Mouse (Mus musculus) intestine, embryonic 14.5 days (tissue): ENCODE measurements around the gene Rab2b. TPM values are rescaled to one million over a fixed set of nuclear protein-coding genes. Genes with fewer than 3 reads are reported as not detected.
A peak's percentile ranks its signal among the peaks of the same experiment; 100 is the strongest.

Experiments used
- ATAC-seq: fragments of 200-750 bp; cut with Nextera tagmentation; replicated peaks from 2 replicates; pipeline ENCODE4 v1.8.0; 2017; ENCODE audit warnings: low read depth, moderate number of reproducible peaks, moderate TSS enrichment, moderate library complexity; ENCODE audit not compliant: low FRiP score, low TSS enrichment
- DNase-seq: peaks from one replicate; pipeline ENCODE4 v3.0.0-alpha.2; 2018; ENCODE audit warnings: low spot score
- H3K27ac ChIP-seq: fragments of 300-500 bp; sonication (generic); 2 replicates; pipeline ENCODE4 v1.5.1; 2014; ENCODE audit warnings: low read depth, mild to moderate bottlenecking, control low read depth
- H3K27me3 ChIP-seq: fragments of 300-500 bp; sonication (generic); replicated peaks from 2 replicates; pipeline ENCODE4 v1.6.1; 2014; ENCODE audit warnings: low read length, control low read depth; ENCODE audit not compliant: control insufficient read depth, insufficient read depth
- H3K36me3 ChIP-seq: fragments of 300-500 bp; sonication (generic); 2 replicates; pipeline ENCODE4 v1.6.1; 2014; ENCODE audit warnings: low read length, control low read depth; ENCODE audit not compliant: control insufficient read depth, insufficient read depth
- H3K4me1 ChIP-seq: fragments of 300-500 bp; sonication (generic); replicated peaks from 2 replicates; pipeline ENCODE4 v1.6.1; 2014; ENCODE audit warnings: low read length, control low read depth, mixed read lengths; ENCODE audit not compliant: control insufficient read depth, insufficient read depth
- H3K4me2 ChIP-seq: fragments of 300-500 bp; sonication (generic); 2 replicates; pipeline ENCODE4 v1.6.1; 2014; ENCODE audit warnings: low read length
- H3K4me3 ChIP-seq: fragments of 300-500 bp; sonication (generic); 2 replicates; pipeline ENCODE4 v1.5.1; 2014; ENCODE audit warnings: low read depth, low read length, control low read depth, mixed read lengths
- H3K9ac ChIP-seq: fragments of 300-500 bp; sonication (generic); 2 replicates; pipeline ENCODE4 v1.6.1; 2014; ENCODE audit warnings: mild to moderate bottlenecking, low read length
- H3K9me3 ChIP-seq: fragments of 300-500 bp; sonication (generic); 2 replicates; pipeline ENCODE4 v1.6.1; 2016; ENCODE audit warnings: low read length, control low read depth; ENCODE audit not compliant: control insufficient read depth
- WGBS: fragments of 180-500 bp; shearing (Covaris S2); extraction: QIAGEN DNeasy Blood & Tissue Kit; methylation state at CpG from one replicate; pipeline ENCODE4 v1.1.7; 2014; 5-methylcytosine and 5-hydroxymethylcytosine counted together
- polyA plus RNA-seq: library from polyadenylated mRNA; unstranded; fragments of >200 nt; fragmentation: Nextera tagmentation; extraction: Ambion mirVana; gene quantifications from 2 replicates; pipeline ENCODE4 v1.2.1, GENCODE M21; 2014

The Rab2b gene
- polyA plus RNA-seq, 1 experiment from 2014 or later: 21.0 TPM

DNA sequence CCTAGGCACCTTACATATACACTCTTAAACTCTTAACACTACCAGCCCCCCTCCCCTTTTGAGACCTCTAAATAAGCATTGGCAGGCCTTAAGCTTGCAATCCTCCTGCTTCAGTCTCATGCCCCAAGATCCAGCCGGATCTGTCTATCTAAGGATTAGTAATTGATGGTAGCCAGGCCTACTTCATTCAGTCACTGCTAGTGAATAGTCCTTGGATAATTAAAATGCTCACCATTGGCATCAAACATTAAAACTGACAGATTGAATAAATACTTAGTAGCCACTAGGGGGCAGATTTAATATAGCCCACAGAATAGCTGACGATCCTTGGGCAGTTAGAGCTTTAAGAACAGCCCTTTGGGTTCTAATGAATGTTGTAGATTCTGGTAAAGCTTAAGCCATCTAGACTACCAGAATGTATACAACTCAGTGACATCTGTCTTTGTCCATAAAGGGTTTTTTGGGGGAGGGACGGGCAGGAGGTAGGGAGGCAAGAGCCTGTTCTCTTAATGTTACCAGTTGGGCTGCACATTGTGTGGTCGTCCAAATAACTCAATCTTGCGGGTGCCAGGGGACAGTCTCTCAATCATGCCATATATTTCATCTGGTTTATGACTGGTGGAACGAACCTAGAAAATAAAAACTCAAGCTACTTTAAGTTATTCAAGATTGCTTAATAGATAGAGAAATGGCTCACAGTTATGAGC is 16.4 kb upstream of the Rab2b start:
- no peaks in the 10 kb centered on the region for H3K27me3 ChIP-seq
- no peaks in the 10 kb centered on the region for H3K9me3 ChIP-seq
- no peak overlapping the region for H3K4me2 ChIP-seq
- DNase-seq (no peak), ATAC-seq (peak; percentile 44)
- H3K9ac ChIP-seq: no peak overlapping the region
- H3K27ac ChIP-seq: no peak overlapping the region
- peaks cover 83% of the 10 kb centered on the region for H3K36me3 ChIP-seq
- no peaks in the 10 kb centered on the region for H3K4me1 ChIP-seq
- 69% methylated on average over 6 of the region's 6 CpGs for WGBS
- H3K4me3 ChIP-seq: no peak overlapping the region

GRCm38 (mm10) chr14:52284191-52284590 is 4.8 kb upstream of the Rab2b start:
- H3K4me3 ChIP-seq: no peak overlapping the region

DNA sequence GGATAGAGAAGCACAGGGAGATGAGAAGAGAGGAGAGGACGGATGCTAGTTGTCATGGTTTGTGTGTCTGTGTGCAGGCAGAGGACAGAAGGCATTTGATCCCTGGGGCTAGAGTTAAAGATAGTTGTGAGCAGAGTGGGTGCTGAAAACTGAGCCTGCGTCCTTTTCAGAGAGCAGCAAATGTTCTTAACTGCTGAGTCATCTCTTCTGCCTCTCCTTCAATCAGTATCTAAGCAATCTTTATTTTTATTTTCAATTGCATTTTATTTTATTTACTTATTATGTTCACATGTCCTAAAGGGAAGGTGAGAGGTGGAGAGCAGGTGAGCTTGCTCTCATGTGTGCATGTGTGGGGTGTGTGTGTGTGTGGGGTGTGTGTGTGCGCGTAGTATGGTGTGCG is 4.3 kb upstream of the Rab2b start:
- H3K4me3 ChIP-seq: no peak overlapping the region
- 92% methylated on average over 5 of the region's 5 CpGs for WGBS
- H3K27ac ChIP-seq: no peak overlapping the region
- no peak overlapping the region for H3K9ac ChIP-seq
- DNase-seq (no peak), ATAC-seq (no peak)
- H3K9me3 ChIP-seq: no peaks in the 10 kb centered on the region
- no peaks in the 10 kb centered on the region for H3K27me3 ChIP-seq
- H3K4me1 ChIP-seq: peaks cover 7% of the 10 kb centered on the region
- no peak overlapping the region for H3K4me2 ChIP-seq
- peaks cover 38% of the 10 kb centered on the region for H3K36me3 ChIP-seq

More at GRCm38 (mm10) chr14:52284191-52284590, 4.8 kb upstream of the Rab2b start:
- Histone ChIP-seq H3K9me3 (no peaks in the 10 kb centered on the region), H3K4me1 (peaks cover 7% of the 10 kb centered on the region), H3K27ac (no peak overlapping the region), H3K9ac (no peak overlapping the region), H3K27me3 (no peaks in the 10 kb centered on the region), H3K4me2 (no peak overlapping the region), H3K36me3 (peaks cover 39% of the 10 kb centered on the region)
- ATAC-seq (no peak), DNase-seq (no peak)
- WGBS: 92% methylated on average over 3 of the region's 3 CpGs

GRCm38 (mm10) chr14:52279747-52280120 is 389 bp upstream of the Rab2b start:
- Histone ChIP-seq H3K4me2 (peak overlapping the region; percentile 71), H3K9me3 (no peaks in the 10 kb centered on the region), H3K9ac (peak overlapping the region; percentile 85), H3K36me3 (peaks cover 3% of the 10 kb centered on the region), H3K27me3 (no peaks in the 10 kb centered on the region), H3K27ac (peak overlapping the region; percentile 83), H3K4me3 (peak overlapping the region; percentile 88), H3K4me1 (peaks cover 7% of the 10 kb centered on the region)
- peak; percentile 30 for ATAC-seq
- DNase-seq: no peak
- 1% methylated on average over 21 of the region's 21 CpGs for WGBS

DNA sequence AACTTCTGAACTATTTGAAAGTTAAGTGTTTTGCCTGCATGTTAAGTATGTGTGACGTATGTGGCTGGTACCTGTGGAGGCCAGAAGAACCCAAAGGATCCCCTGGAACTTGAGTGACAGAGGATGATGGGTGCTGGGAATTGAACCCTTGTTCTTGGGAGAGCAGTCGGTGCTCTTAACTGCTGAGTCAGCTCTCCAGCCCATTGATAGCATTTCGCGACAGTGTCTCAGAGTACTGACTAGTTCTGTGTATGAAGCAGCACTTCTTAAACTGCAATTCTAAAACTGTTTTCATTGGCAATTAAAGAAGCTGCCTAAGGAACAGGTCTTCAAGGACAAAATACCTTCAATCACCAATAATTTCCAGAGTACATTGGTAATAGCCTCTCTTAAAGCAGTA is 2.1 kb downstream of the Rab2b start:
- H3K9ac ChIP-seq: no peak overlapping the region
- ATAC-seq (no peak), DNase-seq (no peak)
- H3K27me3 ChIP-seq: no peaks in the 10 kb centered on the region
- WGBS: 91% methylated on average over 4 of the region's 4 CpGs
- H3K27ac ChIP-seq: no peak overlapping the region
- H3K4me1 ChIP-seq: peaks cover 7% of the 10 kb centered on the region
- H3K4me3 ChIP-seq: no peak overlapping the region
- H3K9me3 ChIP-seq: no peaks in the 10 kb centered on the region
- H3K36me3 ChIP-seq: peaks cover 7% of the 10 kb centered on the region
- no peak overlapping the region for H3K4me2 ChIP-seq

- WGBS: 73% methylated on average over 3 of the region's 3 CpGs
- no peak for DNase-seq
Measured at GRCm38 (mm10) chr14:52272781-52273180, 6.6 kb downstream of the Rab2b start.

DNA sequence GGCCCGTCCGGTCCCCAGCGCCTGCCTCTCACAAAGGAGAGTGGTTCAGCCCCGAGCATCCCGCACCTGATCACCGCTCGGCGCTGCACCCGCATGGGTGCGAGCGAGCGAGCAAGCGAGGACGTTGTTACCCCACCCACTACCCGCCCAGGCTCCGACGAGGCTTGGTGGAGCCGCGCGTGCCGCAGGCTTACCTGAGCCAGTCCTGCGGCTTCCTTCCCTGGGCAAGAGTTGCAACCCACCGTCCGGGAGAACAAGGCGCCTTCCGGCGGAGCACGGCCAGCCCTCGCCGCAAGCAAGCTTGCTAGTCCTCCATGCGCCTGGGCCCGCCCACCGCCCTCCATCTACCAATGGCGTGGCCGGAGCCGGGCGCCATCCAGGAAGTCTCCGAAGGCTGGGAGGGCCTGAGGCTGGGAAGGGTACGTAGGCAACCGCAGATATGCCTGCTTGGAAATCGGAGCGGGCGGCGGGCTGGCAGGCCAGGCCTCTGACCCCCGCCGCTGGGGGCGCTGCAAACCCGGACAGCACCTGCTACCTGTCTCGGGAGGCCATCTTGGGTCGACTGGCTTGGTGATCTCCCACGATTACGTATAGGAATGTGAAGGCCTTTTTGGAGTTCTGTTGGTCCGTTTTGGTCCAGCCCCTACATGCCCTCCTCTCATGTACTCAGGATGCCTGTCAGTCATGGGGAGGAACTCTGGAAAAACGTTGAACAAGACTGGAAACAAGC is 21.7 kb downstream of the Rab2b start, which contains the start of gene Chd8:
TSS of gene Chd8 (minus strand) at position 297 of the 730 bp plus-strand sequence.
- Histone ChIP-seq H3K9me3 (no peaks in the 10 kb centered on the region), H3K36me3 (peaks cover 5% of the 10 kb centered on the region; the same call in 1 of the 2 replicates), H3K4me3 (peak within 1 kb of the TSS; percentile 97), H3K27me3 (no peaks in the 10 kb centered on the region), H3K4me1 (peaks cover 6% of the 10 kb centered on the region), H3K4me2 (peak within 1 kb of the TSS; percentile 91), H3K27ac (peak within 1 kb of the TSS; percentile 89), H3K9ac (peak within 1 kb of the TSS; percentile 85)
- DNase-seq (peak; percentile 97), ATAC-seq (peak; percentile 100)
- under 1% methylated on average over 54 of the region's 54 CpGs for WGBS

More at GRCm38 (mm10) chr14:52272781-52273180, 6.6 kb downstream of the Rab2b start:
- H3K4me1 ChIP-seq: no peaks in the 10 kb centered on the region
- H3K27me3 ChIP-seq: no peaks in the 10 kb centered on the region
- no peaks in the 10 kb centered on the region for H3K9me3 ChIP-seq
- H3K4me3 ChIP-seq: no peak overlapping the region
- ATAC-seq: no peak
- no peak overlapping the region for H3K4me2 ChIP-seq
- peaks cover 11% of the 10 kb centered on the region for H3K36me3 ChIP-seq
- no peak overlapping the region for H3K27ac ChIP-seq
- H3K9ac ChIP-seq: no peak overlapping the region

- Histone ChIP-seq H3K27ac (peak overlapping the region; percentile 89), H3K4me1 (peaks cover 6% of the 10 kb centered on the region), H3K36me3 (no peaks in the 10 kb centered on the region; the same call in 1 of the 2 replicates), H3K9ac (peak overlapping the region; percentile 85), H3K4me3 (peak overlapping the region; percentile 97), H3K27me3 (no peaks in the 10 kb centered on the region), H3K9me3 (no peaks in the 10 kb centered on the region), H3K4me2 (peak overlapping the region; percentile 91)
- 7% methylated on average over 18 of the region's 18 CpGs for whole genome bisulfite sequencing
- peak; percentile 65 for DNase-seq
- ATAC-seq: no peak
Measured at GRCm38 (mm10) chr14:52256311-52257175, 22.8 kb downstream of the Rab2b start.
